Mouse (Mus musculus) left cerebral cortex, postnatal 10 days (tissue): ENCODE measurements around the gene Psme2. TPM values are rescaled to one million over a fixed set of nuclear protein-coding genes. Genes with fewer than 3 reads are reported as not detected.

Source experiments
- DNase-seq, 2 experiments: peaks; one replicate each; pipeline ENCODE4 v3.0.0; 2021 to 2022; ENCODE audit warnings: low spot score in 2 of 2, mixed read lengths in 1 of 2; ENCODE audit errors: extremely low spot score in 1 of 2
- intact Hi-C: fragments of 180-260 bp; cut with DNase I; formaldehyde crosslinking; loops from one replicate; pipeline ENCODE4 v1.15.1; 2025
- total RNA-seq, 2 experiments: library from RNA; stranded (reverse); gene quantifications; 2 replicates each; pipeline ENCODE4 v1.2.3; 2021

The Psme2 gene
- total RNA-seq, 2 experiments from 2014 or later = 56.3 to 67.2 TPM

DNA sequence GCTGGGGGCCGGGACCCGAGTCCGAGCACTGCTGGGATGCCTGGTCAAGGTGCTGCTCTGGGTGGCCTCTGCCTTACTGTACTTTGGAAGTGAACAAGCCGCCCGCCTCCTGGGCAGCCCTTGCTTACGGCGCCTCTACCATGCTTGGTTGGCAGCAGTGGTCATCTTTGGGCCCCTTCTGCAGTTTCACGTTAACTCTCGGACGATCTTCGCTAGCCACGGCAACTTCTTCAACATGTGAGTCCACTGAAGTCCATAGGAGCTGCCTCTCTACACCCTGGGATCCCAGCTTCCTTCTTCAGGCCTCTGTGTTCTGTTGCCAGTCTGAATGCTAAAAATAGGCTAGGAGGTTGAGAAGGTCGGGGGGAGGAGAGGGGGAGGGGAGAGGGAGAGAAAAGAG is 15.2 kb downstream of the Psme2 start:
- intact Hi-C loops = no loop called here
- DNase-seq = no peak

DNA sequence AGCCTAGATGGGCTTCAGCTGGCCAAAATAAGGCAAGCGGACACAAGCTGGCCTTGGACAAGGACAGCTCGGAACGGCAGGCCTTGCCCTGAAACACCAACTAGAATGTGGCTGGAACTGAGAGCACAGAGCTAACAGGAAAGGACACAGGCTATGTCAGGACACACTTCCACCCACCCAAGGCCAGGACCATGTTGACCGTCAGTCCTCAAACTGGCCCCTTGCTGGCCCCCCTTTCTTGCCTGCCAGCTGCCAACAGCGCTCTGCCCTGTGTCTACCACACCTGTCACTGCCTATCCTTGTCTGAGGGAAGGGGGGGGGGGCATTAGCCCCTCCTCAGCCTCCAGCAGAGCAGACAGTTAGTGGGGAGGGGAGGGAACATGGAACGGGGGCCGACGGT is 15.6 kb downstream of the Psme2 start, which contains the start of gene Fitm1:
Gene Fitm1 (plus strand): TSS at position 316 of the 400 bp plus-strand sequence.
- intact Hi-C loops = no loop called here
- no peak for DNase-seq

DNA sequence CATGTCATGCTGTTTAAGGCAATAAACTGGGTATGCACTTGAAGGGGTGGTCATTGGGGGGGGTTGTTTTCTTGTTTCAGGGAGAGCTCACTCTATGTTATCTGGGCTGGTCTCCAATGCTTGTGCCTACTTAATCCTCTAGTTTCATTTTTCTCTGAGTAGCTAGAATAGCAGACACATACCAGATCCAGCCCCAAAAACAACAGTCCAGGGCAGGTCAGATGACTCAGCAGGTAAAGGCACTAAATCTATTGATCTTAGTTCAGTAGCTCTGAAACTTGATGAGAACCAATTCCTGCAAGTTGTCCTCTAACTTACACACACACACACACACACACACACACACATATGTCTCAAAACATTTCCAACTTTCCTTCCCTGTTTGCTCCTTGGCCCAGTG is 19.2 kb downstream of the Psme2 start:
- intact Hi-C loops = no loop called here
- DNase-seq = no peak

DNA sequence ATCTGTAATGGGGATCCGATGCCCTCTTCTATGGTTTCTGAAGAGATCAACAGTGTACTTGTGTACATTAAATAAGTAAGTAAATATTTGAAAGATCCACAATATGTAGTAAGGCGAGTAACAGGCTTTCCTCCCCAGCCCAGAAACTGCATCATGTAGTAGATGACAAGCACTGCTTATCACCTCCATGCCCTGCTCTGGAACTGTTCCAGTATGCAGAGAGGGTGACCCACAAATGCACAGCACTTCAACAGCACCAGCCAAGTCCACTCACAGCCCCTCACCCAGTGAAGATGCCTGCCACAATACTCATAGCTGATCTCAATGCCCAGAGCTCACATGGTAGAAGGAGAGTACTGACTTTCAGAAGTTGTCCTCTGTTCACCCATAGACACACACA is 20.3 kb downstream of the Psme2 start:
- no peak for DNase-seq
- intact Hi-C loops = no loop called here

DNA sequence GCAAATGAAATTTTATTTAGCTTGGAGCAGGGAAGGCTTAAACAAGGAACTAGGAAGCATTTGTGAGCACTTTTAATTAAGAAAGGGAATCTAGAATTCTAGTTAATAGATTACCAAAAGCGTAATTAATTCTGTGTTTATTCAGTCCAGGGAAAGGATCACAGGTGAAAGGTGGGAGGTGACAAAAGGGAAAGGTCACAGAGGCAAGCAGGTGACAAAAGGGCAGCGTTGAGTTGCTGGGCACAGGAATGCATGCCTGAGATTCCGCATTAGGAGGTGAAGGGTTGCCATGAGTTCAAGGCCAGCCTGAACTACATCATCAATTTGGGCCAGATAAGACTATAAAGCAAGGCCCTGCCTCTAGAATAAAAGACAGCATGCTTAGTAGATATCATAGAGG is 23.4 kb downstream of the Psme2 start:
- intact Hi-C loops = no loop called here
- no peak for DNase-seq

DNA sequence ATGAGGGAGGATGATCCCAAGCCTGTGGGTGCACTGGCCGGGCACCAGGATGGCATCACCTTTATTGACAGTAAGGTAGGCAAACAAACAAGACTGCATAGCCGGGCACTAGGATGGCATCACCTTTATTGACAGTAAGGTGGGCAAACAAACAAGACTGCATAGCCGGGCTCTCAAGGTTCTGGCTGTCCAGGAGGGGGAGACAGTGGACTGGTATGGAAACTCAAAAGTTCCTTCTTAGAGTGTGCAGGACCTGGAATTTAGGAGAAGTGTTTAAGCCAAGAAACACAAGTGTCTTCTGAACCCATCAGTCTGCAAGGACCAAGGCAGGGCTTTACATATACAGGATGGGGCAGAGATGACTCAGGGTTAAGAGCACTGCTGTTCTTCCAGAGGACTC is 25.2 kb downstream of the Psme2 start:
- intact Hi-C loops = no loop called here
- DNase-seq = no peak

DNA sequence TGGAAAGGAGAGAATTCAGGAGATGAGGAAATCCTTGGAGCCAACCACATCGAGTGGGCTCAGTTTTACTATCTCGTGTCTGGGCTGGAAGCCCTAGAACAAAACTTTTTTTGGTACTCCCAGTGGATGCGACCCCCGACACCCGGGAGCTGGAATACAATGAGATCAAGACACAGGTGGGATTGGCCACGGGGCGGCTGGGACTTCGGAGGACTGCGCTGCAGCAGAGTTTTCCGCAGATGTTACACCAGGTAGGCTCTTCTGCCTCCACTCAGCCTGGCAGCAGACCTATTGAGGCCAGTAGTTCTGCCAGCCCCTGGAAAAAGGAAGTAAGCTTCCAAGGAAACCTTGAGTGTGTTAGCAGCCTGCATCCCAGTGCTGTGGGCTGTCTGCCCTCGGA is 27.7 kb downstream of the Psme2 start:
- intact Hi-C loops = no loop called here
- DNase-seq = no peak

DNA sequence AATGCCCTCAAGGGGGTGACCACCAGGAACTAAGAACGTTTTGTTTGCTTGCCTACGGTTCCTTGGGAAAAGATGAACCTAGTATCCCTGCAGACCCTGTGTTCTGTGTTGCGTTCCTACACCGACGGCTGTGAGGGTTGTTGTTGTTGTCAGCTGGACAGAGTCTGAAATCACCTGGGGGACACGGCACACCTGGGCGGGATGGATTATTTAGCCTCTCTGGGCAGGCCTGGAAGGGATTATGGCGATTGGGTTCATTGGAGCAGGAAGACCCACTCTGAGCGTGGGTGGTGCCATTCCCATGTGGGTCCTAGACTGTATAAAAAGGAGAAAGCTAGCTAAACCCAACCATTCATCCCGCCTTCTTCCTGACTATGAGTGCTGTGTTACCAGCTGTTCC is 29.1 kb downstream of the Psme2 start:
- intact Hi-C loops = no loop called here
- no peak for DNase-seq

DNA sequence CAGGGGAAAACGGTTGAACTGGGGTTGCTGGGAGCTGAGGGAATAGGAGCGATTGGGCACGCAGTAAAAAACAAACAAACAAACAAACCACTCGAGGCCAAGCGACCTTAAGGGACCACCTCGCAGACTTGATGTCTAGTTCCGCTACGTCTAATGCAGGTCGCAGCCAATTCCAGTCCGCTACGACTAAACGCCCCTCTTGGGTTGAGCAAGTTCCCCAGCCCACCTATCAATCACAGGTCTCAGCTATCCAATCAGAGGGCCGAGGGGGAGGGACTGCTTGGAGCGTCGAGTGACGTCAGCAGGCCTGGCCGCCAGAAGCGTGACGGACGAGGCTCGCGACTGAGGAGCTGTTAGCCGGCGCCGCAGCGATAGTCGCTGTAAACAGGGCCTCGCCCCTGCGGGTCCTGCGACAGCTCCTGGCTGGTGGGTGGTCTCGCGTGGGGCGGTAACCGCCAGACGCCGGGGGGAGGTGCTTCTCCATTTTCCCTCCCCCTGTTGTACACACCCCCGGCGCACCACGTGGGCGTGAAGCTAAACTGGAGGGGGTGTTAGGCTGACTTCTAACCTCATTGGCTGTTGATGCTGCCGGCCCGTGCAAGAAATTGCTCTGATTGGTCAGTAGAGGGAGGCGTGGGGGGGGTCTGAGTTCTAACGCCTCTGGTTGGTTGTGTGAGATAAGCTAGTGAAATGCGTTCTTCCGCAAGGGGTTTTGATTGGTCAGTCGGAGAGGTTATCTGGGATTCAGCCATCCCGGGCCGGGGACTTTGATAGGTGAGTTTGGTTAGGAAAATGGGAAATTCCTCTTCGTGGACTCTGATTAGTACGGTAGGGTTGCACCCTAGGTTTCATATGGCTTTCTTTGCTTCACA is 30.5 kb downstream of the Psme2 start, which contains the start of gene A730061H03Rik:
Gene A730061H03Rik (minus strand): TSS at position 205 of the 872 bp plus-strand sequence.
- peak; percentile 99 for DNase-seq
- intact Hi-C loops = no loop called here

DNA sequence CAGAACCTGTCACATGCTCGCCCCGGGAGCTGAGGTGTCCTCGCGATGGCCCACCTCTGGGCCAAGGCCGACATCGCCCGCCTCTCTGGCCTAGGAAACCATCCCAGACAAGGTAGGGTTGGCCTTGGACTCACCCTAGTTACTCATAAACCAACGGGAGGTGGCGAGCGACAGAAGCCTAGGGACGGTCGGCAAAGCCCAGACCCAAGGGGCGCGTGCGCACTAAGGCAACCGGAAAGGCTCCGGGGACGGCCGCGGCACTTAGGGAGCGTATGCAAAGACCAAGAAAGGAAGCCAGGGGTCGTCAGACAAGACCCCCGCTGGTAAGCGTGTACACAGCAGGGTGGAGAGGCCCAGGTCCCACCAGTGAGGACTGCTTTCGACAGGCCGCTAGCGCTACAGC is 31.1 kb downstream of the Psme2 start, which contains the start of gene Dcaf11:
Gene Dcaf11 (plus strand): TSS at position 208 of the 403 bp plus-strand sequence.
- intact Hi-C loops = loop anchor here (10.0 kb wide), 1 partner anchor 415 kb away; no protein-coding TSS in a partner anchor

DNA sequence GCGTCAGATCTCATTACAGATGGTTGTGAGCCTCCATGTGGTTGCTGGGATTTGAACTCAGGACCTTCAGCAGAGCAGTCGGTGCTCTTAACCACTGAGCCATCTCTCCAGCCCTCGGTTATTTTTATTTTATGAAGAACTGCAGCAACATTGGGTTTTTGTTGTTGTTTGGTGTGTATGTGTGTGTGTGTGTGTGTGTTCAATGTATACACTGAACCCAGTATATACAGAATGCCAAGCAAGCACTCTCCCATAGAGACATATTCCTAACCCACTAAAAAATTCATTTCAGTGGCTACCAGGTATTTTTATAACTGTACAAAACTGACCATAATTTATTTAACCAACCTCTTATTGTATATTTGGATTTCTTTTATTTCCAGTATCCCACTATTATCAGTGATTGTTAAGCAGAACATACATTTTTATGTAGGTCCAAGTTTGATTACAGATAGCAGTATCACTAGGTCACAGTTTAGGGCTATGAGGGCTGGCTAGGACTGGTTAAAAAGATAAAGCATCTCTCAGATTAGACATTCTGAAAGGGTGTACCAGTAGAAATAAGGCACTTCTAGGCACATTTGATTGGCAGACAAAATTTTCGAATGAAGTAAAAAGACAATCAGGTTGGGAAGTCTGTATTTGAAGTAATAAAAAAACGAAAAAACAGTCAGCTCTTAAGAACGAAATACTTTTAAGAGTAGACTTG is 32.0 kb downstream of the Psme2 start:
- no peak for DNase-seq
- intact Hi-C loops = loop anchor here (10.0 kb wide), 1 partner anchor 414 kb away; no protein-coding TSS in a partner anchor

More for the DNA sequence above, 31.1 kb downstream of the Psme2 start, which contains the start of gene Dcaf11:
- DNase-seq = peak; percentile 88 to 96

DNA sequence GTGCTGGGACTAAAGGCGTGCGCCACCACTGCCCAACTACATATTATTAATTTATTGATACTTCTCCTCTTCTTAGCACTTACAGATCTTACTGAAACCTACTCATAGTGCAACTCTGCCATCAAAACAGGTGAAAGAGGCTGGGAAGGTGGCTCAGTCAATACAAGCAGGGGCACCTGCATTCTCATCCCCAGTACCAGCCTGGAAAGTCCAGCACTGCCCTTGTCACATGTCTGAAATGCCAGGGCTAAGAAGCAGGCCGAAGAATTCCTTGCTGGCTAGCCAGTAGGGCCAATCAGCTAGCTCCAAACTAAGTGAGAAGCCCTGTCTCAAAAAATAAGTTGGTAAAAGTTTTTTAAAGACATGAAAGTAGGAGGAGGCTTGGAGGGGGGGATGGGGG is 33.3 kb downstream of the Psme2 start:
- intact Hi-C loops = loop anchor here (2.0 to 10.0 kb wide), 2 partner anchors 61 to 413 kb away; no protein-coding TSS in a partner anchor
- DNase-seq = no peak

DNA sequence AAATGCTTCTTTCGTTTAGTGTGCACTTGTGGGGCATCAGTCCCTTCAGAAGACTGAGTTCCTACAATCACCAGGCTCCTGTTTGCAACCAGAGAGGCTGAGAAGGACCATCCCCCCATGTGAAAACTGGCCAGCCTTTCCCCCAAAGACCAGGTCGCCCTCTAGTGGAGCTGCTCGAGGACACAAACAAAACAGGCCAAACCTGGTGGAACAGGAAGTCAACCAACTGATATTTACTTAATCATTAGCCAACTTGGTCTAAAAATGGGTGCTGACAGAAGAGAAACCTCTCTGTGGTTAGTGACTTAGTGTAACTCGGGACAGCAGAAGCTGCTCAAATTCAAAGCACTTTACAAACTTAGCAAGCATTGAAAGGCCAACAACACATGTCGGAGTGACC is 33.9 kb downstream of the Psme2 start:
- intact Hi-C loops = loop anchor here (2.0 to 10.0 kb wide), 2 partner anchors 60 to 412 kb away; no protein-coding TSS in a partner anchor

DNA sequence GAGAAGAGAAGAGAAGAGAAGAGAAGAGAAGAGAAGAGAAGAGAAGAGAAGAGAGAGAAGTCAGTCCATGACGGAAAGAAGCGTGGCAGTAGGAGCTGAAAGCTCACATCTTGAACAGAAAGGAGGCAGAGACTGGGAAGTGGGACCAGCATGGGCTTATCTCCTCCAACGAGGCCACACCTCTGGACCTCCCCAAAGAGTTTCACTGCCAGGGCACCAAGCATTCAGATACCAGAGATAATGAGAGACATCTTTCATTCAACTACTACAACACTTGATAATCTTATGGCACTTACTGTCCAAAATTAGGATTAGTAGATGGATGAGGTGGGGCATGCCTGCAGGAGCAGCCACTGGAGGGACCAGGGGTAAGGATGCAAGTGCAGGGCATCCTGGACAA is 35.1 kb downstream of the Psme2 start:
- intact Hi-C loops = loop anchor here (2.0 to 10.0 kb wide), 2 partner anchors 59 to 411 kb away; no protein-coding TSS in a partner anchor
- no peak for DNase-seq

More for the DNA sequence above, 33.9 kb downstream of the Psme2 start:
- peak; percentile 48 to 88 for DNase-seq

DNA sequence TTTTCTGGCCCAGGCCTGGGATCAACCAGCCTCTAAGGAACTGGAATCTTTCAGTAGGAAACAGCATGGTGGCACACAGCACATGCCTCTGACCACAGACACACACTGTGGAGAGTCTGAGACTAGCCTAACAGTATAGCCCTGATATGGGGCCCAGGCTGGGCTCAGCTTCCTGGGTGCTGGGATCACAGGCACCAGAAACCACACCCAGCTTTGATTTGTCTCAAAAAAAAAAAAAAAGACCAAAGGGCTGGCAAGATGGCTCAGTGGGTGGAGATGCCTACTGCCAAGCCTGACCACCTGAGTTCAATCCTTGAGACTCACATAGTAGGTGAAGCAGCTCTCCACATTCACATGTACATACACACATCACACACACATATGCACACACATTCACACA is 36.3 kb downstream of the Psme2 start:
- intact Hi-C loops = loop anchor here (10.0 kb wide), 1 partner anchor 410 kb away; no protein-coding TSS in a partner anchor
- no peak for DNase-seq

DNA sequence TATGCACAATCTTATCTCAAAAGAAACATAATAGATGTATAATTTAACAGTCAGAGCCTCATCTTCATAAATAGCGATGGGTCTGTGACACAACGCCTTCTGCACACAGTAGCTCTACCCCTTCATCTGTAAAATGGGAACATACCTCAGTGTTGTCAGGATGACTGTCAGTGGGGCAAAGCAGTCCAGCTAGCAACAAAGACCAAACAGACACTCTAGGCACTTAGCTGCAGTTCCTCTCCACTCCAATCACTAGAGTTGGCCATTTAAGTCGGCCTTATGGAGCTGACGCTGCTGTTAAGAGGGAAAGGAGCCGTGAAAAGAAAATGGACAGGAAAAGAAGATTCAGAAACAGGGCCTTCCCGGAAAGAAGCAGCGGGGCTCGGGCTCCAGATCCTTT is 39.1 kb downstream of the Psme2 start:
- no peak for DNase-seq
- intact Hi-C loops = loop anchor here (10.0 kb wide), 1 partner anchor 407 kb away; no protein-coding TSS in a partner anchor

DNA sequence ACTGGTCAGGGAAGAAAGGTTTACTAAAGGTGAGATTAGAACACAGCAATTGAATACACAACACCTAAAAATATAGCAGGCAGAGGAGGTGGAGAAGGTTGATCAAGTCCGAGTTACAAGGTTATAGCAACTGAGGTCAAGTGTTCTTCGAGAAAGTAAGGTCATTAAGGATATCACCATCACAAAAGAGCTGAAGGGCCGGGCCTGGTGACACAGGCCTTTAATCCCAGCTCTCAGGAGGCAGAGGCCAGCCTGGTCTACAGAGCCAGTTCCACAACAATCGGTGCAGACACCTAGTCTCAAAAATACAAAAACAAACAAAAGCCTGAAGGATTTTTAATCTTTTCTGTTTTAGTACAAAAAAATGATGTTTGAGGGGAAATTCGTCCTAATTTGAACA is 39.6 kb downstream of the Psme2 start:
- intact Hi-C loops = loop anchor here (10.0 kb wide), 1 partner anchor 407 kb away; no protein-coding TSS in a partner anchor
- DNase-seq = no peak

DNA sequence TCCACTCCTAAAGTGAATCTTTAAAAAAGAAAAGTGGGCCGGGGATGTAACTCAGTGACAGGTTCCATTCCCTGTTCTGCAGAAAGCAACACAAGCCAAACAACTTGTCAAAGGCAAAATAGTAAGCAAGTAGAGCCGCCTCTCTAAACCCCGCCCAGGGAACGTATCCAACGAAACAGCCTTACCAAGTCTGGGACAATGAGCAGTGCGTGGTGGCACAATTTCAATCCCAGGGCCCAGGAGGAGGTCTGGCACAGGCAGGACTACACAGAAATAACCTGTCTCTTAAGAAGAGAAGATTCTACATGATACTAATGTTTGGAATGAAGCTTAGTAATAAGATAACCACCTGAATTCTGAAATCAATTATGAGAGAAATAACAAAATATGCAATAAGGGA is 40.7 kb downstream of the Psme2 start:
- DNase-seq = no peak
- intact Hi-C loops = loop anchor here (10.0 kb wide), 1 partner anchor 405 kb away; no protein-coding TSS in a partner anchor

DNA sequence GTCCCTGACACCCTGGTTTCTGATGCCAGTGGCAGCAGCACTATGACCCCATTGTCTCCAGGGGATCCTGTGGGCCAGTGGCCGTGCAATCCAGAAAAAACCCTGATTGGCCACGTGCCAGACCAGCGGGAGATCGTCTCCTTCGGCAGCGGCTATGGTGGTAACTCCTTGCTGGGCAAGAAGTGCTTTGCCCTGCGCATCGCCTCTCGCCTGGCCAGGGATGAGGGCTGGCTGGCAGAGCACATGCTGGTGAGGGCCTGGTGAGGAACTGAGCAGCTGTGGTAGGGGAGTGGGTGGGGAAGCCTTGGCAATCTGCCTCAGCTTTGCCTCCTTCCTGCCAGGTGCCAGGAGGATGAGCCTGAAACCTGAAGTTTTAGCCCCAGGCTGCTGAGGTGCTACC is 46.6 kb downstream of the Psme2 start:
- peak in 1 of 2 experiments; percentile 51 for DNase-seq
- intact Hi-C loops = no loop called here
